Mouse (Mus musculus) CD4-positive helper T cell, adult 2 months (primary cell): ENCODE results near the gene Tesmin.

Experiments
- DNase-seq: peaks from one replicate; pipeline ENCODE4 v3.0.0-alpha.2; 2012; ENCODE audit warnings: low read depth, missing footprints, low spot score

The Tesmin gene

GRCm38 (mm10) chr19:3440667-3441066 lies 52.0 kb downstream of the Tesmin start:
- no peak for DNase-seq

- no peak for DNase-seq
Observed at GRCm38 (mm10) chr19:3441092-3441491, 52.4 kb downstream of the Tesmin start.

- no peak for DNase-seq
Observed at GRCm38 (mm10) chr19:3447348-3447747, 58.7 kb downstream of the Tesmin start.

GRCm38 (mm10) chr19:3449248-3449647 lies 60.6 kb downstream of the Tesmin start:
- DNase-seq = no peak

- DNase-seq = no peak
Observed at GRCm38 (mm10) chr19:3450714-3451113, 62.1 kb downstream of the Tesmin start.

GRCm38 (mm10) chr19:3451170-3451569 lies 62.5 kb downstream of the Tesmin start:
- DNase-seq = peak; percentile 65

GRCm38 (mm10) chr19:3451649-3452048 lies 63.0 kb downstream of the Tesmin start:
- DNase-seq = peak; percentile 34
